Mouse (Mus musculus): ENCODE results near the gene Stx3.

DNA sequence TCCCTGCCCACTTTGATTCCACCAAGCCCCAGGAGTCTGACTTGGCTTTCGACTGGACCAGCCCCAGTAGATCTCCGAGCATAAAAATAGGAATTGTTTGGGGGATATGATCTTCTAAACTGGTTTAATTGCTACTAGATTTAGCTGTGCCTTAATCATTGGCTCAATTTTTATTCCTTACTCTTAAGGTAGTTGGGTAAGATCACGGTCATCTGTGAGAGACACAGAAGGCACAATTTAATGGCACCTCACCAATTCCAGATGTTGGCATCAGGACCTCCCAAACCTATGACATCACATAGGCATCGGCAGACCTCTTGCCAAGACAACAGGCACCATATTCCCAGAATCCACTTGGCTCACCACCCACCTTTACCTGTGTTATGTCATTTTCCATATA lies 19.9 kb upstream of the Stx3 start, which contains the start of gene Olfr1417:
- TF ChIP-seq EP300 (IDR thresholded peaks at IDR 0.05; ENCODE audit: insufficient read depth, low read depth, low read length) (no peak), POLR2A (IDR thresholded peaks at IDR 0.05; ENCODE audit: insufficient read depth, low read length) (no peak), CTCF (IDR thresholded peaks at IDR 0.05; ENCODE audit: low read depth, low read length) (no peak)

All from ES-Bruce4 (cell line).